Mouse (Mus musculus): ENCODE measurements around the gene Mrpl27. TPM values are rescaled to one million over a fixed set of nuclear protein-coding genes. Genes with fewer than 3 reads are reported as not detected.
"Not testable (repeated sequence)": the region's sequence is repeated elsewhere in the genome, so short reads cannot be mapped to it uniquely, and the experiment has no call there.

Mrpl27 gene
- polyA plus RNA-seq, 1 experiment from 2014 or later = 147 TPM

- no peaks in the 10 kb centered on the region for H3K9me3 ChIP-seq (ENCODE audit: control insufficient read depth, low read length)
- no peak overlapping the region for H3K4me2 ChIP-seq (ENCODE audit: low read depth, low read length)
- H3K4me3 ChIP-seq (ENCODE audit: low read depth, low read length) = no peak overlapping the region
- no peaks in the 10 kb centered on the region for H3K27me3 ChIP-seq (ENCODE audit: control insufficient read depth, insufficient read depth, low read length)
- ATAC-seq (ENCODE audit: low read depth) = no peak
- H3K27ac ChIP-seq (ENCODE audit: low read depth, low read length) = no peak overlapping the region
- H3K9ac ChIP-seq (replicated peaks; ENCODE audit: low read depth, low read length) = no peak overlapping the region
- no peaks in the 10 kb centered on the region for H3K36me3 ChIP-seq (ENCODE audit: control insufficient read depth, insufficient read depth, low read length)
- peaks cover 11% of the 10 kb centered on the region for H3K4me1 ChIP-seq (ENCODE audit: control insufficient read depth, insufficient read depth, low read length)
Measured at GRCm38 (mm10) chr11:94680639-94681038, 27.1 kb downstream of the Mrpl27 start.

GRCm38 (mm10) chr11:94681640-94682039 lies 28.1 kb downstream of the Mrpl27 start:
- H3K4me1 ChIP-seq (ENCODE audit: control insufficient read depth, insufficient read depth, low read length) = peaks cover under 1% of the 10 kb centered on the region
- WGBS = 93% methylated on average over 4 of the region's 4 CpGs
- no peaks in the 10 kb centered on the region for H3K36me3 ChIP-seq (ENCODE audit: control insufficient read depth, insufficient read depth, low read length)
- H3K27ac ChIP-seq (ENCODE audit: low read depth, low read length) = no peak overlapping the region
- H3K4me2 ChIP-seq (ENCODE audit: low read depth, low read length) = no peak overlapping the region
- H3K27me3 ChIP-seq (ENCODE audit: control insufficient read depth, insufficient read depth, low read length) = no peaks in the 10 kb centered on the region
- no peak for ATAC-seq (ENCODE audit: low read depth)
- H3K9me3 ChIP-seq (ENCODE audit: control insufficient read depth, low read length) = no peaks in the 10 kb centered on the region
- no peak overlapping the region for H3K4me3 ChIP-seq (ENCODE audit: low read depth, low read length)
- no peak overlapping the region for H3K9ac ChIP-seq (replicated peaks; ENCODE audit: low read depth, low read length)

- no peaks in the 10 kb centered on the region for H3K9me3 ChIP-seq (ENCODE audit: control insufficient read depth, low read length)
- no peak overlapping the region for H3K4me2 ChIP-seq (ENCODE audit: low read depth, low read length)
- ATAC-seq (ENCODE audit: low read depth) = no peak
- H3K27ac ChIP-seq (ENCODE audit: low read depth, low read length) = no peak overlapping the region
- H3K4me3 ChIP-seq (ENCODE audit: low read depth, low read length) = no peak overlapping the region
- H3K4me1 ChIP-seq (ENCODE audit: control insufficient read depth, insufficient read depth, low read length) = no peaks in the 10 kb centered on the region
- 82% methylated on average over 7 of the region's 7 CpGs for WGBS
- H3K9ac ChIP-seq (replicated peaks; ENCODE audit: low read depth, low read length) = no peak overlapping the region
- H3K36me3 ChIP-seq (ENCODE audit: control insufficient read depth, insufficient read depth, low read length) = no peaks in the 10 kb centered on the region
- no peaks in the 10 kb centered on the region for H3K27me3 ChIP-seq (ENCODE audit: control insufficient read depth, insufficient read depth, low read length)
Measured at GRCm38 (mm10) chr11:94682427-94682826, 28.9 kb downstream of the Mrpl27 start.

GRCm38 (mm10) chr11:94687178-94687577 lies 33.6 kb downstream of the Mrpl27 start:
- H3K4me3 ChIP-seq (ENCODE audit: low read depth, low read length) = no peak overlapping the region
- H3K4me1 ChIP-seq (ENCODE audit: control insufficient read depth, insufficient read depth, low read length) = no peaks in the 10 kb centered on the region
- H3K9me3 ChIP-seq (ENCODE audit: control insufficient read depth, low read length) = no peaks in the 10 kb centered on the region
- no peaks in the 10 kb centered on the region for H3K27me3 ChIP-seq (ENCODE audit: control insufficient read depth, insufficient read depth, low read length)
- 87% methylated on average over 6 of the region's 6 CpGs for WGBS
- ATAC-seq (ENCODE audit: low read depth) = no peak
- H3K9ac ChIP-seq (replicated peaks; ENCODE audit: low read depth, low read length) = no peak overlapping the region
- no peak overlapping the region for H3K4me2 ChIP-seq (ENCODE audit: low read depth, low read length)
- H3K27ac ChIP-seq (ENCODE audit: low read depth, low read length) = no peak overlapping the region
- no peaks in the 10 kb centered on the region for H3K36me3 ChIP-seq (ENCODE audit: control insufficient read depth, insufficient read depth, low read length)

GRCm38 (mm10) chr11:94692502-94692901 lies 38.9 kb downstream of the Mrpl27 start:
- H3K27ac ChIP-seq (ENCODE audit: low read depth, low read length); H3K4me2 ChIP-seq (ENCODE audit: low read depth, low read length); H3K9ac ChIP-seq (replicated peaks; ENCODE audit: low read depth, low read length); H3K27me3 ChIP-seq (ENCODE audit: control insufficient read depth, insufficient read depth, low read length); H3K4me3 ChIP-seq (ENCODE audit: low read depth, low read length); H3K4me1 ChIP-seq (ENCODE audit: control insufficient read depth, insufficient read depth, low read length); H3K9me3 ChIP-seq (ENCODE audit: control insufficient read depth, low read length); H3K36me3 ChIP-seq (ENCODE audit: control insufficient read depth, insufficient read depth, low read length); ATAC-seq (ENCODE audit: low read depth): not testable (repeated sequence)

- Histone ChIP-seq H3K9ac (replicated peaks; ENCODE audit: low read depth, low read length) (no peak overlapping the region), H3K4me2 (ENCODE audit: low read depth, low read length) (no peak overlapping the region), H3K4me3 (ENCODE audit: low read depth, low read length) (no peak overlapping the region), H3K9me3 (ENCODE audit: control insufficient read depth, low read length) (no peaks in the 10 kb centered on the region), H3K4me1 (ENCODE audit: control insufficient read depth, insufficient read depth, low read length) (no peaks in the 10 kb centered on the region), H3K27ac (ENCODE audit: low read depth, low read length) (no peak overlapping the region), H3K27me3 (ENCODE audit: control insufficient read depth, insufficient read depth, low read length) (no peaks in the 10 kb centered on the region), H3K36me3 (ENCODE audit: control insufficient read depth, insufficient read depth, low read length) (no peaks in the 10 kb centered on the region)
- ATAC-seq (ENCODE audit: low read depth) = no peak
- WGBS = 87% methylated on average over 6 of the region's 6 CpGs
Measured at GRCm38 (mm10) chr11:94695508-94695907, 41.9 kb downstream of the Mrpl27 start.

- no peaks in the 10 kb centered on the region for H3K36me3 ChIP-seq (ENCODE audit: control insufficient read depth, insufficient read depth, low read length)
- H3K27ac ChIP-seq (ENCODE audit: low read depth, low read length) = no peak overlapping the region
- no peak overlapping the region for H3K4me3 ChIP-seq (ENCODE audit: low read depth, low read length)
- H3K4me2 ChIP-seq (ENCODE audit: low read depth, low read length) = no peak overlapping the region
- H3K27me3 ChIP-seq (ENCODE audit: control insufficient read depth, insufficient read depth, low read length) = no peaks in the 10 kb centered on the region
- ATAC-seq (ENCODE audit: low read depth) = no peak
- WGBS = 91% methylated on average over 2 of the region's 2 CpGs
- no peak overlapping the region for H3K9ac ChIP-seq (replicated peaks; ENCODE audit: low read depth, low read length)
- 0 out of 2 replicates have a peak, but pooled peaks cover 4% of the 10 kb centered on the region for H3K4me1 ChIP-seq (ENCODE audit: control insufficient read depth, insufficient read depth, low read length)
- no peaks in the 10 kb centered on the region for H3K9me3 ChIP-seq (ENCODE audit: control insufficient read depth, low read length)
Measured at GRCm38 (mm10) chr11:94697140-94697539, 43.6 kb downstream of the Mrpl27 start.

GRCm38 (mm10) chr11:94697703-94698464 lies 44.3 kb downstream of the Mrpl27 start:
- no peaks in the 10 kb centered on the region for H3K27me3 ChIP-seq (ENCODE audit: control insufficient read depth, insufficient read depth, low read length)
- no peak for ATAC-seq (ENCODE audit: low read depth)
- no peak overlapping the region for H3K4me3 ChIP-seq (ENCODE audit: low read depth, low read length)
- H3K9me3 ChIP-seq (ENCODE audit: control insufficient read depth, low read length) = no peaks in the 10 kb centered on the region
- no peak overlapping the region for H3K4me2 ChIP-seq (ENCODE audit: low read depth, low read length)
- H3K27ac ChIP-seq (ENCODE audit: low read depth, low read length) = no peak overlapping the region
- H3K36me3 ChIP-seq (ENCODE audit: control insufficient read depth, insufficient read depth, low read length) = no peaks in the 10 kb centered on the region
- H3K4me1 ChIP-seq (ENCODE audit: control insufficient read depth, insufficient read depth, low read length) = 0 out of 2 replicates have a peak, but pooled peaks cover 4% of the 10 kb centered on the region
- no peak overlapping the region for H3K9ac ChIP-seq (replicated peaks; ENCODE audit: low read depth, low read length)
- WGBS = 50% methylated on average over 13 of the region's 13 CpGs

GRCm38 (mm10) chr11:94699399-94699798 lies 45.8 kb downstream of the Mrpl27 start:
- H3K27ac ChIP-seq (ENCODE audit: low read depth, low read length) = no peak overlapping the region
- H3K27me3 ChIP-seq (ENCODE audit: control insufficient read depth, insufficient read depth, low read length) = no peaks in the 10 kb centered on the region
- H3K4me2 ChIP-seq (ENCODE audit: low read depth, low read length) = no peak overlapping the region
- no peak overlapping the region for H3K9ac ChIP-seq (replicated peaks; ENCODE audit: low read depth, low read length)
- no peak overlapping the region for H3K4me3 ChIP-seq (ENCODE audit: low read depth, low read length)
- 100% methylated on average over 3 of the region's 3 CpGs for WGBS
- 0 out of 2 replicates have a peak, but pooled peaks cover 4% of the 10 kb centered on the region for H3K4me1 ChIP-seq (ENCODE audit: control insufficient read depth, insufficient read depth, low read length)
- no peak for ATAC-seq (ENCODE audit: low read depth)
- H3K36me3 ChIP-seq (ENCODE audit: control insufficient read depth, insufficient read depth, low read length) = no peaks in the 10 kb centered on the region
- H3K9me3 ChIP-seq (ENCODE audit: control insufficient read depth, low read length) = no peaks in the 10 kb centered on the region
